Mouse (Mus musculus) spleen, postnatal 36 days (tissue): ENCODE results near the gene Ddo.

Experiments
- DNase-seq, 2 experiments: peaks; one replicate each; pipeline ENCODE4 v3.0.0; 2022; ENCODE audit warnings: low spot score in 2 of 2, mixed read lengths in 1 of 2

Ddo gene

GRCm38 (mm10) chr10:40629656-40630311, at the start of gene Ddo:
Gene Ddo, plus strand, starts transcription at chr10:40630011.
- DNase-seq: no peak

- no peak for DNase-seq
Observed at GRCm38 (mm10) chr10:40583584-40584255, 46.1 kb upstream of the Ddo start.

DNA sequence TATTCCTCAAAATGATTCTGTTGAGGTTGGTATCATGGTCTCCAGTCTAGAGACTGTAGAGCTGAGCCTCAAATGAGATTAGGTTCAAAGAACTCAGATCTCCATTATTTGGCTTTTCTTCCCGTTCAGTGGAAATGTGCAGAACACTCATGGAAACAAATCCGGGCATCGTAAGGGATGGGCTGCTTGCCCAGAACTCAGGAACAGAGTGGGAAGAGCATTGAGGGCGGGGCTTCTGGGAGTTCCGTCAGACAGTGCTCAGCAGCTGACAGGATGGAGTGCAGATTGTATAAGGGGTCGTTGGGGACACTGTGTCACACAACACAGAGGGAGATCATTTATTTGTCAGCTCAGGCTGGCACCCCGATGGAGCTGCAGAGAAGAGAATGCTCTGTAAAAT, 37.6 kb upstream of the Ddo start:
- DNase-seq: no peak

DNA sequence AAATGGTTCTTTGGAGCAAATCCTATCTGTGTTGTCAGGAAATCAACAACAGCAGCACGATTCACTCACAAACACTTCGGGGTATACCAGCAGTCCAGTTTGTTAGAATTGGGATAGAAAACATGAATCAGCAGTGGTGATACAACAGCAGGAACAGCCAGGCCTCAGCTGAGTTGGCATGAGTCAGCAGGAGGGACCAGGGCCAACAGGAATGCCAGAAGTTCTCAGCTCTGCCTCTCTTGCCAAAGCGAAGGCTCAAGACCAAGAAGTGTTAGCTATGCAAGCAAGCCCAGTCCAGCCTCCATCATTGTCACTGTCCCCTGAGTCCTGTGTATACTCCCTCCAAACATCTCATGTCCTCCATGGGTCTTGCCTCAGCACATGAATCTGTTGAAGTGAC, 32.6 kb upstream of the Ddo start:
- no peak for DNase-seq

DNA sequence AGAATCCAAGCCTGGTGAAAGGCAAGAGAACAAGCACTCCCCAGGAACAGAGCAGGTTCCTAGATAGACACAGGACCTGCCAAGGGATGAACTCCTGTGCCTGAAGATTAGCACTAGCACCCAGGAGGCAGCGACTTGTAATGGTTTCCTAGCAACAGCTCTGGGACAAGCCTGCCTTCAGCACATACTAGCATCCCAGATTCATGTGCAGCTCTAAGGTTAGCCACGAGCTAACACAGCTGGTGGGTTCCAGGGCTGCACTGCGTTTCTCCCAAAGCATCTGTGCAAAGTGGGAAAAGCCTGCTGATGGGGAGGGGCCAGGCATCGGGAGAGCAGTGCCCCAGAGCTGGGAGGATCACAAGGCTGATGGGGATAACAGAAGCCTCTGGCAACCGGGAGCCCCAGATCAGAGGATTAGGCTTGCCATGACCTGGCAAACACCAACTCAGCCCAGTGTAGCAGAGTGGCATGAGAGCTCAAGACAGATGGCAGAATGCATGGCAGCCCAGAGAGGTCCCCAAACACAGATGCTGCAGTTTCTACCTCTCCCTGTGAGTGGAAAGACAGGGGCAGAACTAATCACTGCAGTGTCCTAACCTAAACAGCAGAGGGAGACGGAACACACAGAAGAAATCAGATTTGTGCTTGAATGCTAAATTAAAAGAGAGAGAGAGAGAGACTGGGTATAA, 25.0 kb upstream of the Ddo start:
- no peak for DNase-seq

GRCm38 (mm10) chr10:40617973-40618372, 11.8 kb upstream of the Ddo start:
- DNase-seq: no peak

DNA sequence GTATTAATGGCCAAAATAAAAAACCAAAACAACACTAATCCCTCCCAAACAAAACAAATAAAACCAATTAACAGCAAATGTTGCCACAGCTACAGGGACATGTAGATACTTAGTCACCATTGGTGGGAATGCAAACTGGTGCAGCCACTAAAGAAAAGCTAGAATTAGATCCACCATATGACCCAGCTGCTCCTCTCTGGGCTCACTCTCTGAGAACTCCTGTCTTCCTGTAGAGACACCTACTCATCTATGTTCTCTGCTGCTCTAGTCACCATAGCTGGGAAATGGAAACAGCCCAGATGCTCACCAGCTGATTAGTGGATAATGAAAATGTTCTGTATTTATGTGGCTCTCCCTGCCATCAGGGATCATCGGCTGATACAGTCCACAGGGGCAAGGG, 10.1 kb upstream of the Ddo start:
- no peak for DNase-seq

GRCm38 (mm10) chr10:40629140-40629539, 671 bp upstream of the Ddo start:
- peak; percentile 13 to 16 for DNase-seq

DNA sequence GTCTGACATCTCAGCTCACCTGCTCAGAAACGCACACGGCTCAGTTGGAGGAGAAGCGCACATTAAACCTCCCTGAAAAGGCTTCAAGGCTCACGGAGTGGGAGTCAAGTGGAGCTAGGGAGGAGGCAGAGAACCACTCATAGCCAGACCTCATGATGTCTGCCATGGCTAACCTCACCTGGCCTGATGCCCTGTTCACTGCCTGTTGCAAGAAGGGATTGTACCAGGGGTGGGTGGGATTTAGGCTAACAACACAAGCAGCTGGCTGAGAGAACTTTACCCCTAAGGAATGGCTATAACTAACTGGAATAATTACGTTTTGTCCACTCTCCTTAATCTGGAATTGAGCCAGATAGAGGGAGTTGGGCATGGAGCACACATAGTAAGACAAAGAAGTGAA, 646 bp downstream of the Ddo start:
- DNase-seq: no peak

DNA sequence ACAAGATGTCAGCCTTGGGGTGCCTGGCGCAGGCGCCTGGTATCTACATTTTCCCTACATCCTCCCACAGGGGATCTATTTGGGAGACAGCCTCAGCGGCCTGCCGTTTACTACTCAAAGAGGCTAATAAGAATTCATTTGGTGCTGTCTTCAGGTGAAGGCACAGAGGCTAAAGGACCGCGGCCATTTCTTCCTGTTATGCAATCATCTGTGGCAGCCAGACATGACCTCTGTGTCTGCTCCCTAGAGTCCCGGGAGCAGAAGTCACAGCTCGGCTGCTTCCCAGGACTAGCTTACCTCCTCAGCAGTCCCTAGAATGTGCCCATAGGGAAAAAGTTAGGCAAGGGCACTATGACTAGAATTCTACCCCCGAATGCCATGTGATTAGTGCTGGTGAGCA, 1.1 kb downstream of the Ddo start:
- DNase-seq: no peak

- no peak for DNase-seq
Observed at GRCm38 (mm10) chr10:40632087-40632486, 2.3 kb downstream of the Ddo start.

DNA sequence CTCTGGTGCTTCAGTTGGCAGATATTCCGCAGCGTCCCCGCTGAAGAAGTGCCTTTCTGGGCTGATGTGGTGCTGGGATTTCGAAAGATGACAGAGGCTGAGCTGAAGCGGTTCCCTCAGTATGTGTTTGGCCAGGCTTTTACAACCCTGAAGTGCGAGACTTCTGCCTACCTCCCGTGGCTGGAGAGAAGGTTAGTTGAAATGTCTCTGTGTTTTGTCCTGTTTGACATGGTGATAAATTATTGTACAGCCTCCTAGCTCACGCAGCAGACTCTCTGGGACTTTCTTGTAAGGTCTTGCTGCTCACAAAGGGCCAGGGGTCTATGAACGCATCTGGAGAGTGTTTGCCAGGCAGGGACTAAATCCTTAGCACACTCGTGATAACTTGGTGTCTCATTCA, 7.5 kb downstream of the Ddo start:
- DNase-seq: no peak

- DNase-seq: no peak
Observed at GRCm38 (mm10) chr10:40638276-40638675, 8.5 kb downstream of the Ddo start.

- DNase-seq: no peak
Observed at GRCm38 (mm10) chr10:40638823-40639819, 9.3 kb downstream of the Ddo start.

DNA sequence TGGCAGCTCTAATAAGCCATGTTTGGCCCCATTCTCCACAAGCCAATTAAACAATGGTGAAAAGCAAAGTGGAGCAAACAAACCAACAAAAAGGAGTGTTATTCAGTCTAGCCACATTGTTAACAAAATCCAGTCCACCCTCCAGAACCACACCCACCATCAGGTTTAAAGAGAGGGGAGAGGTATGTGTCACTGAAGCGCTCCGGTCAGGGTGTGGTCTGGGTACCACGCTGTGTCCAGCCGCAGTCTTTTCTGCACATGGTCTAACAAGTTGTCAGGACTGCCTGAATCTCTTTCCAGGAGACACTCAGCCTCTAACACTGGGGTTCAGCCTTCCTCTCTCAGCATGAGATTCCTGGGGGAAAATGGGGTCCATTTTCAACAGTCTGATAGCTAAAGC, 10.6 kb downstream of the Ddo start:
- no peak for DNase-seq

GRCm38 (mm10) chr10:40641901-40642300, 12.1 kb downstream of the Ddo start:
- no peak for DNase-seq

DNA sequence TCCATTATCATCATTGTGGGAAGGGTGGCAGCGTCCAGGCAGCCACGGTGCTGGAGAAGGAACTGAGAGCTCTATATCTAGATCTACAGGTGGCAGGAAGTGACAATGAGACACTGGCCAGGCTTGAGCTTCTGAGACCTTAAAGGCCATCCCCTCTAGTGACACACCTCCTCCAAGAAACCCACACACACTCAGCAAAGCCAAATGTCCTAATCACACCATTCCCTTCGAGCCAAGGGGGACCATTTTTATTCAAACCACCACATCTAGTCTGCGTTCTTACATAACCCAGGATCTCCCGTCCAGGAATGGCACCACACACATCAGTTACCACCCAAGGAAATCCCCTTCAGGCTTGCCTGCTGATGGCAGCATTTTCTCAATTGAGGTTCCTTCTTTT, 13.3 kb downstream of the Ddo start:
- DNase-seq: no peak

- no peak for DNase-seq
Observed at GRCm38 (mm10) chr10:40644456-40644855, 14.6 kb downstream of the Ddo start.

- no peak for DNase-seq
Observed at GRCm38 (mm10) chr10:40645346-40645745, 15.5 kb downstream of the Ddo start.

DNA sequence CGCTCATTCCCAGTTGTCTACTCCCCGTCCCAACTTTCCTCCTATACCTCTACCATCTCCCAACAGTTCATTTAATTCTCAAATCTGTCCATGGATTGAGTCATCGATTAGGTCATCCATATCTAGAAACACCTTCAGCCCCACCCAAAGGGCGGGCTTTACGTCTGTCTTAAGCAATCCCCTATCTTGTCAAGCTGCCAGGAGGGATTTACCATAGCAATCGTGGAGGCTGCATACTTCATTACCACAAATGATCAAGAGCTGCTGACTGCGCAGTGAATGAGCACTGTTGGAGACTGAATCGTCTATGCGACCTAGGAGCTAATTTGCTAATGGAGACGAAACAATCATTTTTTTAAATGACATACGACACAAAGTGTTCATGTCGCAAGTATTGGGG, 19.0 kb downstream of the Ddo start:
- no peak for DNase-seq

GRCm38 (mm10) chr10:40649634-40650033, 19.8 kb downstream of the Ddo start:
- no peak for DNase-seq

DNA sequence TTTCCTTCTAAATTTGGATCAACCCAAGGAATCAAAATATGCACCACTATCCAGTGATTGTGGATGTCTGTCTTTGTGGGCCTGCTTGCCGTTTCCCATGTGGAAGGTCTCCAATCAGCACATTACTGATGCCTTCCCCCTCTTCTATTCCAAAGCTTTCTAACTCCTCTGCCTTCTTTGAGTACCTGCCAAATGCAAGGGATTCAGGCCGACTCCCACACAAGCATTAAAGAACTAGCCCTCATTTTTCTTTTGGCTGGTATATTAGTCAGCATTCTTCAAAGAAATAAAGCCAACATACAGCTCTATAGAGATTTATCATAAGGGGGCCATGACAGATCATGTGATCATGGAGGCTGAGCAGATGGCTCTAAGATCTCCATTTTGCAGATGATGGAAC, 21.9 kb downstream of the Ddo start:
- DNase-seq: no peak
